Mouse (Mus musculus): ENCODE data around the gene Cldn20. TPM values are rescaled to one million over a fixed set of nuclear protein-coding genes. Genes with fewer than 3 reads are reported as not detected.

The Cldn20 gene
- polyA plus RNA-seq, 1 experiment, result 1.0 TPM

DNA sequence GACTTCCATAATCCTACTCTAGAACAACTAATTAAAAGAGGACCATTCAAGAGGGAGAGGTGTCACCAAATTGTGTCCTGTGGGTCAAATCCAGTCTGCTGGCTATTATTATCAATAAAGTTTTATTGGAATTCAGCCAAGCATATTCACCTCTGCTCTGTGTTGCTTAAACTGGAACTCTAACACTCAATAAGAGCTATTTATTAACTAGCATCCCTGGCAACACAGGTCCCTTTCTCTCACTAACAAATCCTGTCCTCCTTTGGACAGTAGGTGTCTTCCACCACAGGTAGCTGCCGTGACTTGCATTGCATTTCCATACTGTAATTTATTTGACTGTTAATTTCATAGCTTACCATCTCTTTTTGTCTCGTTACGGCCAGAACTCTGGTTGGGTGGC lies 36.3 kb upstream of the Cldn20 start:
- TF ChIP-seq CTCF (IDR thresholded peaks at IDR 0.05; ENCODE audit: extremely low read depth, insufficient read depth, low read length) (no peak), POLR2A (IDR thresholded peaks at IDR 0.05; ENCODE audit: extremely low read depth, insufficient read depth, low read length) (no peak)
- H3K27ac ChIP-seq (ENCODE audit: insufficient read depth, low read length), result peak overlapping the region; percentile 45
- peaks cover 19% of the 10 kb centered on the region for H3K4me1 ChIP-seq (ENCODE audit: control insufficient read depth, insufficient read depth, low read length)
- no peak overlapping the region for H3K4me3 ChIP-seq (ENCODE audit: insufficient read depth, low read length)

GRCm38 (mm10) chr17:3498086-3498485 lies 34.3 kb upstream of the Cldn20 start:
- H3K27ac ChIP-seq (ENCODE audit: insufficient read depth, low read length), result peak overlapping the region; percentile 73
- peak; percentile 51 for TF ChIP-seq CTCF (IDR thresholded peaks at IDR 0.05; ENCODE audit: extremely low read depth, insufficient read depth, low read length)
- TF ChIP-seq POLR2A (IDR thresholded peaks at IDR 0.05; ENCODE audit: extremely low read depth, insufficient read depth, low read length), result no peak
- H3K4me1 ChIP-seq (ENCODE audit: control insufficient read depth, insufficient read depth, low read length), result peaks cover 16% of the 10 kb centered on the region
- no peak overlapping the region for H3K4me3 ChIP-seq (ENCODE audit: insufficient read depth, low read length)

GRCm38 (mm10) chr17:3498580-3498979 lies 33.8 kb upstream of the Cldn20 start:
- H3K4me1 ChIP-seq (ENCODE audit: control insufficient read depth, insufficient read depth, low read length), result peaks cover 15% of the 10 kb centered on the region
- peak overlapping the region; percentile 73; the same call in 1 of the 2 replicates for H3K27ac ChIP-seq (ENCODE audit: insufficient read depth, low read length)
- TF ChIP-seq CTCF (IDR thresholded peaks at IDR 0.05; ENCODE audit: extremely low read depth, insufficient read depth, low read length) (no peak), POLR2A (IDR thresholded peaks at IDR 0.05; ENCODE audit: extremely low read depth, insufficient read depth, low read length) (no peak)
- H3K4me3 ChIP-seq (ENCODE audit: insufficient read depth, low read length), result no peak overlapping the region

DNA sequence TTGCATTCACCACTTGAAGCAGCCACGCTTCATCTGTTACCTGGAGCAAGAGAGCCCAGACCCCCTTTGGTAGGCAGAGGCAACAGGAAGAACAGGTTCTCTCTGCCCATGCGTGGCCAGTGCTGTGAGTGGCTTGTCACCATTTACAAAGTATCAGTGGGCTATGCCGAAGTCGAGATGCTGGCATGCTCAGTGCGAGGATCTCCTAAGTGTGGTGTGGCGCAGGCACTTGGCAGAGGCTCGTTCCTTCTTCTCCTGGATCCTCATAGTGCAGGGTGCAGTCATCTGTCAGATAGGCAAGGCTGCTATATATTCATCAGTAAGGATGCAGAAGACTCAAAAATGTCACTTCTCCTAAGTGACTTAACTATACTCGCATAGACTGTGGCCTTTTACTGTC lies 32.9 kb upstream of the Cldn20 start:
- Histone ChIP-seq H3K4me1 (ENCODE audit: control insufficient read depth, insufficient read depth, low read length) (peaks cover 15% of the 10 kb centered on the region), H3K27ac (ENCODE audit: insufficient read depth, low read length) (peak overlapping the region; percentile 84), H3K4me3 (ENCODE audit: insufficient read depth, low read length) (no peak overlapping the region)
- TF ChIP-seq POLR2A (IDR thresholded peaks at IDR 0.05; ENCODE audit: extremely low read depth, insufficient read depth, low read length), result no peak
- no peak for TF ChIP-seq CTCF (IDR thresholded peaks at IDR 0.05; ENCODE audit: extremely low read depth, insufficient read depth, low read length)

GRCm38 (mm10) chr17:3500076-3500475 lies 32.3 kb upstream of the Cldn20 start:
- peaks cover 15% of the 10 kb centered on the region for H3K4me1 ChIP-seq (ENCODE audit: control insufficient read depth, insufficient read depth, low read length)
- H3K27ac ChIP-seq (ENCODE audit: insufficient read depth, low read length), result no peak overlapping the region
- no peak overlapping the region for H3K4me3 ChIP-seq (ENCODE audit: insufficient read depth, low read length)
- TF ChIP-seq CTCF (IDR thresholded peaks at IDR 0.05; ENCODE audit: extremely low read depth, insufficient read depth, low read length) (no peak), POLR2A (IDR thresholded peaks at IDR 0.05; ENCODE audit: extremely low read depth, insufficient read depth, low read length) (no peak)

DNA sequence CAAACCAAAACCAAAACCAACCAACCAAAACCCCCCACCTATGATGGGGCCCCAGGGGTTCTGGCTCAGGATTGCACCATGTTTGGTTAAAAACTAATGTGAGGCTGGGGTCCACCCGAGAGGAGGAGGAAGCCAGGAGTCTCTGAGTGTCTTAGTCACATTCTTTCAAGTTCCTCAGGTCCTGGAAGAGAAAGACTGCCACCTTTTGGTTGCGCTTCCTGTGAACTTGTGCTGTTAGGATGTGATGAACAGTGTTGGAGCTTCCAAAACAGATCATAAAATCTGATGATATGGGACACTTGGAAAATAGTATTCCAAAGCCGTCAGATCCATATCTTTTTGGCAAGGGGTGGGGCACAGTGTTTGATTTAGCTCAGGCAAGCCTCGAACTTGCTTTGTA lies 31.4 kb upstream of the Cldn20 start:
- Histone ChIP-seq H3K4me1 (ENCODE audit: control insufficient read depth, insufficient read depth, low read length) (peaks cover 13% of the 10 kb centered on the region), H3K4me3 (ENCODE audit: insufficient read depth, low read length) (no peak overlapping the region), H3K27ac (ENCODE audit: insufficient read depth, low read length) (no peak overlapping the region)
- no peak for TF ChIP-seq CTCF (IDR thresholded peaks at IDR 0.05; ENCODE audit: extremely low read depth, insufficient read depth, low read length)
- TF ChIP-seq POLR2A (IDR thresholded peaks at IDR 0.05; ENCODE audit: extremely low read depth, insufficient read depth, low read length), result no peak

GRCm38 (mm10) chr17:3505711-3506110 lies 26.6 kb upstream of the Cldn20 start:
- Histone ChIP-seq H3K4me1 (ENCODE audit: control insufficient read depth, insufficient read depth, low read length) (no peaks in the 10 kb centered on the region; the same call in 1 of the 2 replicates), H3K4me3 (ENCODE audit: insufficient read depth, low read length) (no peak overlapping the region), H3K27ac (ENCODE audit: insufficient read depth, low read length) (no peak overlapping the region)
- no peak for TF ChIP-seq CTCF (IDR thresholded peaks at IDR 0.05; ENCODE audit: extremely low read depth, insufficient read depth, low read length)
- no peak for TF ChIP-seq POLR2A (IDR thresholded peaks at IDR 0.05; ENCODE audit: extremely low read depth, insufficient read depth, low read length)

DNA sequence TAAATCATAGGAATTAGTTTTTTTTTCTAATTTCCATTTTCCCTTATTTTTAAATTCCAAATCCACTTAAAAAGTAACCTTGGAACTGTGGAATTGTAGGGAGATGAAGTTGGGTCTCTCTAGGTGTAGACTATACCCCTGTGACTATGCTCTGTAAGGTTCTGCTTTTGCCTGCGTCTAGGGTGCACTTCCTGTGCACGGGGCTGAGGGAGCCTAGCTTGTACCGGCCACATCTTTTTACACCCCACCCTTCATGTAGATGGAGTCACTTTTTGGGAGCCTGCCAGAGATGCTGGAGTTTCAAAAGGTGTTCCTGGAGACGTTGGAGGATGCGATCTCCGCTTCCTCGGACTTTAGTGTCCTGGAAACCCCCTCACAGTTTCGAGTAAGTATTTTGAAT lies 25.8 kb upstream of the Cldn20 start:
- H3K4me3 ChIP-seq (ENCODE audit: insufficient read depth, low read length), result no peak overlapping the region
- no peaks in the 10 kb centered on the region; the same call in 1 of the 2 replicates for H3K4me1 ChIP-seq (ENCODE audit: control insufficient read depth, insufficient read depth, low read length)
- no peak overlapping the region for H3K27ac ChIP-seq (ENCODE audit: insufficient read depth, low read length)
- TF ChIP-seq POLR2A (IDR thresholded peaks at IDR 0.05; ENCODE audit: extremely low read depth, insufficient read depth, low read length), result no peak
- TF ChIP-seq CTCF (IDR thresholded peaks at IDR 0.05; ENCODE audit: extremely low read depth, insufficient read depth, low read length), result no peak

DNA sequence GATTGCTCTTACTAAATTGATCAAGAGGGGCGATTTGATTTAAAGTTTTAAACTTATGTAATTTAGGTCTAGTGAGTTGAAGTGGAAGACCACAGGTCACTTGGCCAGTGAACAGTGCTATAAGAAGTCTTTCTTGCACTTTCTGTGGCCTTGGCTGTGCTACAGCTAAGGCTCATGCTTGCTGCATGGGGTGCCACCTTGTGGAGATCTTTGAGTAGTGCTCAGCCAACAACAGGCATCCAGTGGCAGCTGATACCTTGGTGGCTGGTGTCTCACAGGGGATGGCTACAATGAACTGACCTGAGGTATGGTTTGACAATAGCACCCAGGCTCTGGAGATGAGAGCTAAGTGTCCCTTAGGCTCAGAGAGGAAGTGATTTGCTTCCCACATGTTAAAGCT lies 22.5 kb upstream of the Cldn20 start:
- no peak overlapping the region for H3K27ac ChIP-seq (ENCODE audit: insufficient read depth, low read length)
- H3K4me3 ChIP-seq (ENCODE audit: insufficient read depth, low read length), result no peak overlapping the region
- H3K4me1 ChIP-seq (ENCODE audit: control insufficient read depth, insufficient read depth, low read length), result no peaks in the 10 kb centered on the region
- TF ChIP-seq CTCF (IDR thresholded peaks at IDR 0.05; ENCODE audit: extremely low read depth, insufficient read depth, low read length) (peak; percentile 88), POLR2A (IDR thresholded peaks at IDR 0.05; ENCODE audit: extremely low read depth, insufficient read depth, low read length) (no peak)

DNA sequence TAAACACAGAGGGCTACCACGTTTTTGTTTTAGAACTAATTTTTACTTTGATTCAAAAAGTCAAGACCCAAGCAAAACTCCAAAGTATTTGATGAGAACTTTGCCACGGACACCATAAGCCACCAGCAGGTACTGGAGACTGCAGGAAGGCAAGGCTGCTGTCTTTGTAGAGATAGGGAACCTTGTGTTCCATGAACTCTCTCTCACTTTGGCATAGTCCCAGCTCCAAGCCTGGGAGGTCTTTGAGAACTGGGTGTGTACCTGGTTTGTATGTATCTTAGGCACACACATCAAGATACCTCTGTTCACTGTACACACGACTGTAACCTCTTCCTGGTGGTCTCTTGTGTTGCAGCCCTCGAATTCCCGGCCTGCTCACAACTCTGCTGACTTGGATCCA lies 18.0 kb upstream of the Cldn20 start:
- no peak overlapping the region for H3K4me3 ChIP-seq (ENCODE audit: insufficient read depth, low read length)
- no peak overlapping the region for H3K27ac ChIP-seq (ENCODE audit: insufficient read depth, low read length)
- H3K4me1 ChIP-seq (ENCODE audit: control insufficient read depth, insufficient read depth, low read length), result no peaks in the 10 kb centered on the region
- no peak for TF ChIP-seq POLR2A (IDR thresholded peaks at IDR 0.05; ENCODE audit: extremely low read depth, insufficient read depth, low read length)
- no peak for TF ChIP-seq CTCF (IDR thresholded peaks at IDR 0.05; ENCODE audit: extremely low read depth, insufficient read depth, low read length)
